Mouse (Mus musculus) urinary bladder, adult 18-20 months (tissue): ENCODE measurements around the gene Ldb3.
A peak's percentile ranks its signal among the peaks of the same experiment; 100 is the strongest.

Experiments
- DNase-seq, 2 experiments: peaks; one replicate each; pipeline ENCODE4 v3.0.0; 2022; ENCODE audit warnings: low spot score in 2 of 2, mixed read lengths in 2 of 2

The Ldb3 gene

DNA sequence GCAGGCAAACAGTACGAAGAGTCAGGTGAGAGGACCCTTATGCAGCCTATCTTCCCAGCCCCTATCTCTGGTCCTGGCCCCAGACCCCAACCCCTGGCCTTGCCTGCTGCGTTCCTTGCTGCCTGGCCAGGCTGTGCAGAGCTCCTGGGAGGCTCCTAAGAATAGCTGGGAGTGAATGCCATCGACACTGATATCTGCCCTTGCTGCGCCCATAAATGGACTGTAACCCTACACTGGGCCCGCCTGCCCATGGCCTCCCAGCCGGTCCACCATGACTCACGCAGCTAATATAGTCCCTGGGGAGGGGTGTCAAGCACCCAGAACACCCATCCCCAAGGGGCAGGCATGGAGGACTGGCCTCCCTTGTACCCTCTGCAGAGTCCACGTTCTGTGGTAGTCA is at the start of gene Ldb3:
TSS of gene Ldb3 (minus strand) at position 185 of the 400 bp plus-strand sequence.
- no peak for DNase-seq

DNA sequence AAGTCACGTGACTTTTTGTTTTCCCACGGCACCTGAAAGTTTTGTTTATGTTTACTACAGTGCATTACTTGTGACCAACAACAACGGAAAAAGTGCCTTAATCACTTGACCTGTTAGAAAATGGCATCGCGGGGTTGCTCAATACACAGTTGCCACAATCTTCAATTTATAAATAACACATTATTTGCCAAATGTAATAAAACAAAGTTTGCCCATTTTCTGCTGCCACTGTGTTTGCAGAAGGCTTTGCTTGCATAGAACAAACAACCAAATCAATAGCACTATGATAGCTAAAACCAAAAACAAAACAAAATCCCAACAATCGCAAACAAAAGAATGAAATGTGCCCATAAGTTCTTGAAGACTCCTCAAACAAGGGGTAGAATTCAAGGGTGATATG is 47.2 kb upstream of the Ldb3 start:
- no peak for DNase-seq

DNA sequence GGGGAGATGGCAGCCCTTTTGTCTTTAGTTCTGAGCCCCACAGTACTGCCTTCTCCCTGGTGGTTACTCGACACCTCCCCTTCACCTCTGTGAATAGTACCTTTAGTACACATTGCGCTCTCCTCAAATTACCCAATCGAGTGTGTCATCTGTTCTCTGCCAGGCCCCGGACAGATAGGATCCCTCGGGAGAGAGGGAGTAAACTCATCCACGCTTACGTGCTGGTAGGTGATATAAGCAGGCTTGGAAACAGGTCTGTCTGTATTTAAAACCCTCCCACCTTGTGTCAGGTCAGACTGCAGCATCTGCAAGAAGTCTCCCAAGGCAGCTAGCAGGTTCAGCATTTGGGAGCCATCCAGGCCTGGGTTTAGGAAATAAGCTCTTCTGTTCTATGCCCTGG is 46.7 kb upstream of the Ldb3 start:
- no peak for DNase-seq

GRCm38 (mm10) chr14:34632722-34633448 is 44.4 kb upstream of the Ldb3 start:
- DNase-seq: no peak

GRCm38 (mm10) chr14:34626824-34627223 is 38.3 kb upstream of the Ldb3 start:
- no peak for DNase-seq

DNA sequence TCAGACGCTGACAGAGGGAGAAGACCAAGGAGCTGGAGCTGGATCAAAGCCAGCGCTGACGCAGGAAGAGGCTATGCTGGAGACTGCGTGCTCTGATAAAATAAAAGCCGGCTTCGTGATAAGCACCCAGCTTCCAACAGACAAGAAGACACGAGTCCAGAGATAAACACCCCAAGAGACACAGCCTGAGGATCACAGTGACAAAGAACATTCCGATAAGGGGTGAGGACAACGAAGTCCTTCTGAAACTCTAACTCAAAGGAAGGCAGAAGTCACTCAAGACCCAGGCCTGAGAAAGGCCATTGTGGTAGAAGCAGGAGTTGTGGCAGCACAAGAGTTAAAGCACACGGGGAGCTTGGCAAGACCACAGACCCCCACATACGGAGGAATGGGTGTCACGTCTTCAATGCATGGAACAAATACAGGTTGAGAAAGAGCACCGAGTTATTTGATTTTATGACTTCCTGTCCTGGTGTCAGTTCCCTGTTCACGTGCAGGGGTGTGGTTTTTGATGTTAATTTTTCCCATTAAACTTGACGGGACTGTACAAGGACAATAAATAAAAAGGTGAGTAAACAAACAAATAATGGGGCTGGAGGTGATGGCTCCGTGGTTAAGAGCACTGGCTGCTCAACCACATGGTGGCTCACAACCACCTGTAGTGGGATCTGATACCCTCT is 35.2 kb upstream of the Ldb3 start:
- no peak for DNase-seq

DNA sequence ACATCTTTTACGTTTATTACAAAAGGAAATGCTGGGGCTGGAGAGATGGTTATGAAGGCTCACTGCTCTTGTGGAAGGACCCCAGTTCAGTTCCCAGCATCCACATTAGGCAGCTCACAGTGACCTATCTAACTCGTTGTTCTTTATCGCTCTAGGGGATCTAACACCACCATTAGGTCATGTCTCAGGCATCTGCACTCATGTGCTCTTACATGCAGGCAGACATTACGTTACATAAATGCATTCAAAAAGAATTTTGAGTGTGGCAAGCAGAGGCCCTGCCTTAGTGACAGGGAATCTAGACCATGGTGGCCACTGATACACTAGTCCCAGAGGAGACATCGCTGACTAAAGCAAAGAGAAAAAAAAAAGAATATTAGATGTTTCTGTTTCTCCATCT is 34.6 kb upstream of the Ldb3 start:
- no peak for DNase-seq

DNA sequence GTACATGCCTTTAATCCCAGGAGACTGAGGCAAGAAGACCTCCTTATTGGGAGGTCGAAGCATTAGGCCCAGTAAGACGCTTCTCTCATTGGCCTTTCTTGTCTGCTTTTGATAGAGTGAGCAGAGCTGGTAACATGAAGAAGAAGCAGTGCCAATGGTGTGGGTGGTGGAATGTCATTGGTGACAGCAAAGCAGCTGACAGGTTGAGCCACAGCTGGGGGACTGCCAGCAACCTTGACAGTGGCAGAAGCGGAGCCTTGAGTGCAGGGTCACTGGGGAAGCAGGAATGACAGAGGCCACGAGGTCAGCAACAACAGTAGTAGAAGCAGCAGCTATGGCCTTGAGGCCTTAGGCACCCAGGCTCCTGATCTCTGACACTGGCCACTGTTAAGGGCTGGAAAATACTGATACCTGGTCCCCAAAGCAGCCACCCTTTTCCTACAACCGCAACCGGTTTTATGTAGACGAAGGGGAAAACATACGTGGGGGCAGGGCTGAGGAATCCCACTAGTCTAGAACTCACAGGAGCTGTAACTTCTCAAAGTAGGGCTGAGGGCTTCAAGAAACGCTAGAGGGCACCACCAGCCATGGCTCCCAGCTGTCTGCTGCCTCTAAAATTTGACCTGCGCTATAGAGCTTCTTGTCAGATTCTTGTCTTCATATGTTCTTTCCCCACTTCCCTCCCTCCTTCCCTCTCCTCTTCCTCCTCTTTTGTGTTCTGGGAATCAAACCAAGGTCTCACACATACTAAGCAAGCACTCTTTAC is 32.3 kb upstream of the Ldb3 start:
- DNase-seq: peak; percentile 25 to 26

DNA sequence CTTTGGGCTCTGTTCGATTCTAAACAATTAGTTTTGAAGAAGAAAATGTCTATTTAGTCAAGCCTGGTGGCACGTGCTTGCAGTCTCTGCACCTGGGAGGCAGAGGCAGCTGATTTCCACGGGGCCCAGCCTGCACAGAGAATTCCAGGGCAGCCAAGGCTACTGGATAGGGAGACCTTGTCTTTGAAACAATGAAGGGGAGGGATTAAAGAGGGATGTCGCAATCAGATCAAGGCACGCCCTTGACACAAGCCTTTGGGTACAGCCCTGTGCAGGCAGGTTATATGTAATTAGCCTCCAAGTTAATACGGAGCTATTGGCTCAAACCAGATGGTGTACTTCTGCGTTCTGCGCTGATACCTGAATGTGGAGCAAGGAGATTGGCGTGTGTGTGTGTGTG is 30.3 kb upstream of the Ldb3 start:
- no peak for DNase-seq

DNA sequence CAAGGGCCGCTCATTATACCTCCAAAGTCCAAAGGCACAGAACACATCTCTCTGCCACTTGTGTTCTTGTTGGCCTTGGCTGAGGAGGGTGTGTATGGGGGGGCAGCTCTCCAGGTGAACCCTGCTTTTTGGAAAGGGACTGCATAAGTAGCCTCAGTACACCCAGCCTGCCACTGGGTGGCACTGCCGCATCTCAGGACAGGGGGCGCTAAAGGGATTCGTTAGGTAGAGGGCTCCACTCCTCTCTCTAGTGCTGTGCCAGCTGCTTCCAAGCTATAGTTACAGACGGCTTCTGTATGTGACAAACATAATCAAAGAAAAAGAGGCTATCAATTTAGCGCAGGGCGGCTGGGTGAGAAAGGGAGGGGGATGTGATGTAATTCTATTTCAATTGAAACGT is 28.3 kb upstream of the Ldb3 start:
- peak; percentile 74 to 81 for DNase-seq

GRCm38 (mm10) chr14:34615625-34616024 is 27.1 kb upstream of the Ldb3 start:
- DNase-seq: no peak

DNA sequence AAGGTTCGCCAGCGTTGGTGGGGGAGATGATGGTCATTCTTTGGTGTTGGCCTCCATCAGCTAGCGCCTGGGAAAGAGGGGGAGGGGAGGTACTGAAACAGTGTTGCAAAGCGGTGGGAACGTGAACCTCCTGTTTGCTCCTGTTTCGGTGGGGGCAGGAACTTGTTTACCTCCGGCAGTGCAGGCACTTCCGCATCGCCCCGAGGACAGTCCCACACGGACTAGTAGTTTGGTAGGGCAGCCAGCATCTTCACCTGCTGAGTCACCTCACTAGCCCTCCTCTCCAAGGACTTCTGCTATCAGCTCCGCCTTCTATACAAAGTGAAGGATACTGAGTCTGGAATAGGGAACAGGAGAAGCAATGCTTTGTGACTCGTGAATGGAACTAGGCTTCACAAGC is 26.6 kb upstream of the Ldb3 start:
- peak in 1 of 2 experiments; percentile 13 for DNase-seq

DNA sequence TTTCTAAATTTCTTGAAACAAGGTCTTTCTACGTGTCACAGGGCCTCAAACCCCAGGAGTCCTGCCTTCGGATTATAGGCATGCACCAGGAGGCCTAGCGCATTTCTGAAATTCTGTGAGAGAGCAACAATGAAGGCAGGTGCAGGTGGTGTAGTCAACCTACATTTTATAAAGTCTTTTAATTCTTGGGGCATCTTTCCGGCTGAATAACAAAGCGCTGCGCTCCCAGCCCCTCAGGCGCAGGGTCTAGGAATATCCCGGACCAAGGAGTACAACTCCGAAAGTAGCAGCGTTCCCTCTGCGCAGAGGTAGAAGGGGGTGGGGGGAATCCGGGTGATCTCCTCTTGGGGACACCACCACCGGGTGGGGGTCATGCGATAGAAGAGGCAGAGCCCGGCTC is 26.1 kb upstream of the Ldb3 start:
- DNase-seq: no peak

DNA sequence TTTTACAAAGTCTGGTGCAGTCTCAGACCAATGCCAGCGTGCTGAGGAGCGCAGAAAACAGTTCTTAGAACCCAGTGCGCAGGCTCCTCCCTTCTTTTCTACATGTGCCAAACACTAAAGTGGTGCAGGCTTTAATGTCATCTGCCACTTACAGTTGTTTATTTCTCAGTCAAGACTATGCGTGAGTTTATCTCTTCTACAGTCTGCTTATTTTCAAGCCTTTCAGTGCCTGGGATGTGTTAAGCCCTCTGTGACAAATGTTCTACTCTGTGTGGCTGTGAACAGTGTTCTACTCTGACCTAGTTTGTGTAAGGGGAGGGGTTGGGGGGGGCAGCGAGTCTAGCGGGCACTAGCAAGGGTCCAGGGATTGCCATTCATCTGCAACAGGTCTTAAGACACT is 25.0 kb upstream of the Ldb3 start:
- no peak for DNase-seq

GRCm38 (mm10) chr14:34612222-34612621 is 23.7 kb upstream of the Ldb3 start:
- no peak for DNase-seq

GRCm38 (mm10) chr14:34611591-34611990 is 23.1 kb upstream of the Ldb3 start:
- DNase-seq: no peak

DNA sequence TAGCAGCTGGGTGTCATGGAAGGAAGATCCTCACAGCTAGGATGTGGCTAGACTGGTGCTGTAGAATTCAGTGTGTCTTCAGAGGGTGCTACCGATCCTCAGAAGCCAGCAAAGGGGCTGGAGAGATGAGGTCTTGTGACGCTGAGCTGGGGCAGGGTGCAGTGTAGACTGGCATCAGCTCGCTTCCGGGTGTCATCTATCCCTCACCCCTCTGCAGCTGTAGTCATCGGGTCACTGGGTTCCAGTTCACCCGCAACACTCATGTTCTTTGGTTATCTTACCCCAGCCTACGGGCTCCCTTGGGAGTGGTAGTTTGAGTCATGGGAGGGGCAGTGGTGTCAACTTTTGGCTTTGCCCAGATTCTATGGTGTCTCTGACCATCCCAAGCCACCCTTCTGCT is 13.4 kb upstream of the Ldb3 start:
- DNase-seq: no peak

DNA sequence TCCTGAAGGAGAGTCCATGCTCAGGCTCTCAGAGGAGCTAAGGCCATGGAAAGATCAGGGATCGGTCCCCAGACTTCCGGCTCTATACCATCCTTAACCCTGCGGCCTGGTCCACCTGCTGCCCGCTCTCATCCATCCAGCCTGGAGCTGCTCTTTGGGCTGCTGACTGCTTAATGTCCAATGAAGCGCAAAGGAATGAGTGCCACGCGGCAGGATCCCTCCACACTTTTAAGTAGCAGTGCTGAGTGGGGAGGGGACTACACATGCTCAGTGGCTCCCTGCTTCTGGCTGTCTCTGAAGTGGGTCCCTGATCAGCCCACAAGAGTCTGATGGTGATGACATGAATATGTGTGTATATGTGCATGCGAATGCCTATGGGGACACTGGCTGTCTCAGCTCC is 11.5 kb upstream of the Ldb3 start, which contains the start of gene Opn4:
TSS of gene Opn4 (minus strand) at position 202 of the 400 bp plus-strand sequence.
- DNase-seq: no peak

GRCm38 (mm10) chr14:34595596-34596255 is 7.2 kb upstream of the Ldb3 start:
- DNase-seq: no peak

GRCm38 (mm10) chr14:34591741-34592535 is 3.5 kb upstream of the Ldb3 start:
- DNase-seq: no peak
